Mouse (Mus musculus): ENCODE measurements at regions not wholly inside any gene's neighbourhood (a gene's known extent, or its start where the extent isn't known, plus 50 kb on each side); places are given as distances from the start of the nearest gene placed in this dataset.

GRCm38 (mm10) chr5:73881941-73882340 lies 186.3 kb downstream of the Usp46 start:
- no peak overlapping the region for H3K27ac ChIP-seq (ENCODE audit: low read length)
- H3K4me1 ChIP-seq (replicated peaks; ENCODE audit: control insufficient read depth, insufficient read depth, low read length), result no peaks in the 10 kb centered on the region; the same call in 1 of the 2 replicates
- 33% methylated on average over 5 of the region's 5 CpGs for WGBS
- no peaks in the 10 kb centered on the region for H3K27me3 ChIP-seq (ENCODE audit: control insufficient read depth, insufficient read depth, low read depth, low read length)
- H3K9ac ChIP-seq (ENCODE audit: low read length), result no peak overlapping the region
- ATAC-seq (ENCODE audit: low read depth), result peak; percentile 95
- H3K4me2 ChIP-seq (ENCODE audit: low read depth, low read length), result no peak overlapping the region
- no peaks in the 10 kb centered on the region for H3K9me3 ChIP-seq (ENCODE audit: control insufficient read depth, low read length)
- H3K4me3 ChIP-seq (ENCODE audit: low read length), result no peak overlapping the region
- no peaks in the 10 kb centered on the region for H3K36me3 ChIP-seq (ENCODE audit: control insufficient read depth, insufficient read depth, low read length)

- 71% methylated on average over 12 of the region's 12 CpGs for WGBS
- no peaks in the 10 kb centered on the region for H3K27me3 ChIP-seq (ENCODE audit: control insufficient read depth, insufficient read depth, low read depth, low read length)
- no peak overlapping the region for H3K9ac ChIP-seq (ENCODE audit: low read length)
- H3K27ac ChIP-seq (ENCODE audit: low read length), result no peak overlapping the region
- H3K9me3 ChIP-seq (ENCODE audit: control insufficient read depth, low read length), result no peaks in the 10 kb centered on the region
- no peak for ATAC-seq (ENCODE audit: low read depth)
- H3K4me1 ChIP-seq (replicated peaks; ENCODE audit: control insufficient read depth, insufficient read depth, low read length), result no peaks in the 10 kb centered on the region; the same call in 1 of the 2 replicates
- H3K4me3 ChIP-seq (ENCODE audit: low read length), result no peak overlapping the region
- H3K36me3 ChIP-seq (ENCODE audit: control insufficient read depth, insufficient read depth, low read length), result no peaks in the 10 kb centered on the region
- H3K4me2 ChIP-seq (ENCODE audit: low read depth, low read length), result no peak overlapping the region
Observed at GRCm38 (mm10) chr5:73884998-73885397, 183.2 kb downstream of the Usp46 start.

- no peaks in the 10 kb centered on the region for H3K27me3 ChIP-seq (ENCODE audit: control insufficient read depth, insufficient read depth, low read depth, low read length)
- H3K36me3 ChIP-seq (ENCODE audit: control insufficient read depth, insufficient read depth, low read length), result no peaks in the 10 kb centered on the region
- no peaks in the 10 kb centered on the region; the same call in 1 of the 2 replicates for H3K4me1 ChIP-seq (replicated peaks; ENCODE audit: control insufficient read depth, insufficient read depth, low read length)
- no peak overlapping the region for H3K9ac ChIP-seq (ENCODE audit: low read length)
- H3K4me2 ChIP-seq (ENCODE audit: low read depth, low read length), result no peak overlapping the region
- WGBS, result 92% methylated on average over 1 of the region's 1 CpGs
- H3K4me3 ChIP-seq (ENCODE audit: low read length), result no peak overlapping the region
- no peak overlapping the region for H3K27ac ChIP-seq (ENCODE audit: low read length)
- H3K9me3 ChIP-seq (ENCODE audit: control insufficient read depth, low read length), result no peaks in the 10 kb centered on the region
- ATAC-seq (ENCODE audit: low read depth), result no peak
Observed at GRCm38 (mm10) chr5:73885691-73886090, 182.5 kb downstream of the Usp46 start.

- H3K36me3 ChIP-seq (ENCODE audit: control insufficient read depth, insufficient read depth, low read length), result no peaks in the 10 kb centered on the region
- no peak overlapping the region for H3K4me2 ChIP-seq (ENCODE audit: low read depth, low read length)
- H3K4me1 ChIP-seq (replicated peaks; ENCODE audit: control insufficient read depth, insufficient read depth, low read length), result no peaks in the 10 kb centered on the region; the same call in 1 of the 2 replicates
- no peak for ATAC-seq (ENCODE audit: low read depth)
- H3K4me3 ChIP-seq (ENCODE audit: low read length), result no peak overlapping the region
- no peak overlapping the region for H3K27ac ChIP-seq (ENCODE audit: low read length)
- no peaks in the 10 kb centered on the region for H3K9me3 ChIP-seq (ENCODE audit: control insufficient read depth, low read length)
- 84% methylated on average over 8 of the region's 8 CpGs for WGBS
- no peak overlapping the region for H3K9ac ChIP-seq (ENCODE audit: low read length)
- no peaks in the 10 kb centered on the region for H3K27me3 ChIP-seq (ENCODE audit: control insufficient read depth, insufficient read depth, low read depth, low read length)
Observed at GRCm38 (mm10) chr5:73887306-73887958, 180.8 kb downstream of the Usp46 start.

GRCm38 (mm10) chr5:73888391-73888790 lies 179.8 kb downstream of the Usp46 start:
- ATAC-seq (ENCODE audit: low read depth), result no peak

GRCm38 (mm10) chr5:73889342-73889741 lies 178.9 kb downstream of the Usp46 start:
- Histone ChIP-seq H3K9me3 (ENCODE audit: control insufficient read depth, low read length) (no peaks in the 10 kb centered on the region), H3K4me2 (ENCODE audit: low read depth, low read length) (no peak overlapping the region), H3K9ac (ENCODE audit: low read length) (no peak overlapping the region), H3K36me3 (ENCODE audit: control insufficient read depth, insufficient read depth, low read length) (no peaks in the 10 kb centered on the region), H3K4me3 (ENCODE audit: low read length) (no peak overlapping the region), H3K4me1 (replicated peaks; ENCODE audit: control insufficient read depth, insufficient read depth, low read length) (no peaks in the 10 kb centered on the region), H3K27ac (ENCODE audit: low read length) (no peak overlapping the region), H3K27me3 (ENCODE audit: control insufficient read depth, insufficient read depth, low read depth, low read length) (no peaks in the 10 kb centered on the region)
- no peak for ATAC-seq (ENCODE audit: low read depth)
- 38% methylated on average over 1 of the region's 1 CpGs for WGBS

More at GRCm38 (mm10) chr5:73888391-73888790, 179.8 kb downstream of the Usp46 start:
- no peaks in the 10 kb centered on the region for H3K36me3 ChIP-seq (ENCODE audit: control insufficient read depth, insufficient read depth, low read length)
- H3K9me3 ChIP-seq (ENCODE audit: control insufficient read depth, low read length), result no peaks in the 10 kb centered on the region
- H3K9ac ChIP-seq (ENCODE audit: low read length), result no peak overlapping the region
- H3K4me3 ChIP-seq (ENCODE audit: low read length), result no peak overlapping the region
- H3K4me2 ChIP-seq (ENCODE audit: low read depth, low read length), result no peak overlapping the region
- 54% methylated on average over 2 of the region's 2 CpGs for WGBS
- no peak overlapping the region for H3K27ac ChIP-seq (ENCODE audit: low read length)
- no peaks in the 10 kb centered on the region for H3K4me1 ChIP-seq (replicated peaks; ENCODE audit: control insufficient read depth, insufficient read depth, low read length)
- H3K27me3 ChIP-seq (ENCODE audit: control insufficient read depth, insufficient read depth, low read depth, low read length), result no peaks in the 10 kb centered on the region

- Histone ChIP-seq H3K27me3 (ENCODE audit: control insufficient read depth, insufficient read depth, low read depth, low read length) (no peaks in the 10 kb centered on the region), H3K4me1 (replicated peaks; ENCODE audit: control insufficient read depth, insufficient read depth, low read length) (no peaks in the 10 kb centered on the region), H3K9me3 (ENCODE audit: control insufficient read depth, low read length) (0 out of 2 replicates have a peak, but pooled peaks cover 2% of the 10 kb centered on the region), H3K9ac (ENCODE audit: low read length) (no peak overlapping the region), H3K4me3 (ENCODE audit: low read length) (no peak overlapping the region), H3K36me3 (ENCODE audit: control insufficient read depth, insufficient read depth, low read length) (no peaks in the 10 kb centered on the region), H3K4me2 (ENCODE audit: low read depth, low read length) (no peak overlapping the region), H3K27ac (ENCODE audit: low read length) (no peak overlapping the region)
- WGBS, result 58% methylated on average over 4 of the region's 4 CpGs
- ATAC-seq (ENCODE audit: low read depth), result no peak
Observed at GRCm38 (mm10) chr5:73890942-73891341, 177.3 kb downstream of the Usp46 start.

GRCm38 (mm10) chr5:73891606-73892005 lies 176.6 kb downstream of the Usp46 start:
- Histone ChIP-seq H3K4me3 (ENCODE audit: low read length) (no peak overlapping the region), H3K4me2 (ENCODE audit: low read depth, low read length) (no peak overlapping the region), H3K27ac (ENCODE audit: low read length) (no peak overlapping the region), H3K4me1 (replicated peaks; ENCODE audit: control insufficient read depth, insufficient read depth, low read length) (no peaks in the 10 kb centered on the region), H3K9ac (ENCODE audit: low read length) (no peak overlapping the region), H3K9me3 (ENCODE audit: control insufficient read depth, low read length) (0 out of 2 replicates have a peak, but pooled peaks cover 2% of the 10 kb centered on the region), H3K36me3 (ENCODE audit: control insufficient read depth, insufficient read depth, low read length) (no peaks in the 10 kb centered on the region), H3K27me3 (ENCODE audit: control insufficient read depth, insufficient read depth, low read depth, low read length) (no peaks in the 10 kb centered on the region)
- WGBS, result 45% methylated on average over 11 of the region's 11 CpGs
- no peak for ATAC-seq (ENCODE audit: low read depth)

- no peaks in the 10 kb centered on the region for H3K27me3 ChIP-seq (ENCODE audit: control insufficient read depth, insufficient read depth, low read depth, low read length)
- no peak overlapping the region for H3K4me3 ChIP-seq (ENCODE audit: low read length)
- H3K36me3 ChIP-seq (ENCODE audit: control insufficient read depth, insufficient read depth, low read length), result no peaks in the 10 kb centered on the region
- 0 out of 2 replicates have a peak, but pooled peaks cover 2% of the 10 kb centered on the region for H3K9me3 ChIP-seq (ENCODE audit: control insufficient read depth, low read length)
- no peak overlapping the region for H3K4me2 ChIP-seq (ENCODE audit: low read depth, low read length)
- no peak overlapping the region for H3K9ac ChIP-seq (ENCODE audit: low read length)
- WGBS, result 45% methylated on average over 4 of the region's 4 CpGs
- ATAC-seq (ENCODE audit: low read depth), result no peak
- H3K4me1 ChIP-seq (replicated peaks; ENCODE audit: control insufficient read depth, insufficient read depth, low read length), result no peaks in the 10 kb centered on the region
- H3K27ac ChIP-seq (ENCODE audit: low read length), result no peak overlapping the region
Observed at GRCm38 (mm10) chr5:73892440-73893225, 175.6 kb downstream of the Usp46 start.
